Mouse (Mus musculus) E14TG2a.4 (cell line): ENCODE results near the gene AI413582.

Source experiments
- CTCF ChIP-seq: conservative IDR thresholded peaks from 2 replicates; pipeline ENCODE4 v1.5.1; 2014; ENCODE audit warnings: low read length
- NANOG ChIP-seq: IDR thresholded peaks from 2 replicates; pipeline ENCODE4 v1.6.1; 2014; ENCODE audit warnings: borderline replicate concordance, low read length, mixed read lengths
- POU5F1 ChIP-seq: IDR thresholded peaks from 2 replicates; pipeline ENCODE4 v1.6.1; 2014; ENCODE audit warnings: low read length, borderline replicate concordance

GRCm38 (mm10) chr17:27528767-27529166 lies 36.8 kb downstream of the AI413582 start:
- TF ChIP-seq CTCF (no peak), NANOG (no peak), POU5F1 (no peak)
